Mouse (Mus musculus) megakaryocyte, embryonic 14.5 days (primary cell): ENCODE measurements around the gene 5031439G07Rik.

ENCODE experiments used
- FLI1 ChIP-seq: IDR thresholded peaks from 2 replicates; pipeline ENCODE4 v1.6.1; 2012; ENCODE audit warnings: low read length, inconsistent platforms, mixed read lengths
- GATA1 ChIP-seq: IDR thresholded peaks from 3 replicates; pipeline ENCODE4 v1.6.1; 2012; ENCODE audit warnings: mixed read lengths, low read length, inconsistent platforms, borderline replicate concordance

- TF ChIP-seq GATA1 (no peak), FLI1 (no peak)
Measured at GRCm38 (mm10) chr15:85026197-85026596, 37.8 kb upstream of the 5031439G07Rik start.
